Mouse (Mus musculus) lung, embryonic 15.5 days (tissue): ENCODE data around the gene Wfdc2. TPM values are rescaled to one million over a fixed set of nuclear protein-coding genes. Genes with fewer than 3 reads are reported as not detected.
A peak's percentile ranks its signal among the peaks of the same experiment; 100 is the strongest.

Experiments
- ATAC-seq: fragments of 200-750 bp; cut with Nextera tagmentation; 2 replicates; pipeline ENCODE4 v1.8.0; 2017; ENCODE audit warnings: moderate number of reproducible peaks, borderline replicate concordance; ENCODE audit not compliant: low FRiP score, low TSS enrichment; ENCODE audit errors: extremely low read depth
- H3K27ac ChIP-seq: fragments of 300-500 bp; sonication (generic); 2 replicates; pipeline ENCODE4 v1.5.1; 2015; ENCODE audit warnings: moderate library complexity, mild to moderate bottlenecking, inconsistent platforms
- H3K27me3 ChIP-seq: fragments of 300-500 bp; sonication (generic); 2 replicates; pipeline ENCODE4 v1.6.1; 2015; ENCODE audit warnings: inconsistent platforms
- H3K36me3 ChIP-seq: fragments of 300-500 bp; sonication (generic); 2 replicates; pipeline ENCODE4 v1.6.1; 2015; ENCODE audit warnings: inconsistent platforms
- H3K4me1 ChIP-seq: fragments of 300-500 bp; sonication (generic); 2 replicates; pipeline ENCODE4 v1.6.1; 2015; ENCODE audit warnings: inconsistent platforms
- H3K4me2 ChIP-seq: fragments of 300-500 bp; sonication (generic); 2 replicates; pipeline ENCODE4 v1.6.1; 2015; ENCODE audit warnings: inconsistent platforms, mild to moderate bottlenecking, moderate library complexity
- H3K4me3 ChIP-seq: fragments of 300-500 bp; sonication (generic); 2 replicates; pipeline ENCODE4 v1.5.1; 2015; ENCODE audit warnings: mild to moderate bottlenecking, inconsistent platforms
- H3K9ac ChIP-seq: fragments of 300-500 bp; sonication (generic); 2 replicates; pipeline ENCODE4 v1.6.1; 2015; ENCODE audit warnings: inconsistent platforms
- H3K9me3 ChIP-seq: fragments of 300-500 bp; sonication (generic); 2 replicates; pipeline ENCODE4 v1.6.1; 2016; ENCODE audit warnings: inconsistent platforms
- WGBS: fragments of 180-500 bp; shearing (Covaris S2); methylation state at CpG from one replicate; pipeline ENCODE4 v1.1.7; 2015; 5-methylcytosine and 5-hydroxymethylcytosine counted together
- polyA plus RNA-seq: library from polyadenylated mRNA; unstranded; fragments of >200 nt; fragmentation: Nextera tagmentation; extraction: Ambion mirVana; gene quantifications from 2 replicates; pipeline ENCODE4 v1.2.1, GENCODE M21; 2015

Gene Wfdc2
- polyA plus RNA-seq: 404 and 415 TPM in 2 replicates

DNA sequence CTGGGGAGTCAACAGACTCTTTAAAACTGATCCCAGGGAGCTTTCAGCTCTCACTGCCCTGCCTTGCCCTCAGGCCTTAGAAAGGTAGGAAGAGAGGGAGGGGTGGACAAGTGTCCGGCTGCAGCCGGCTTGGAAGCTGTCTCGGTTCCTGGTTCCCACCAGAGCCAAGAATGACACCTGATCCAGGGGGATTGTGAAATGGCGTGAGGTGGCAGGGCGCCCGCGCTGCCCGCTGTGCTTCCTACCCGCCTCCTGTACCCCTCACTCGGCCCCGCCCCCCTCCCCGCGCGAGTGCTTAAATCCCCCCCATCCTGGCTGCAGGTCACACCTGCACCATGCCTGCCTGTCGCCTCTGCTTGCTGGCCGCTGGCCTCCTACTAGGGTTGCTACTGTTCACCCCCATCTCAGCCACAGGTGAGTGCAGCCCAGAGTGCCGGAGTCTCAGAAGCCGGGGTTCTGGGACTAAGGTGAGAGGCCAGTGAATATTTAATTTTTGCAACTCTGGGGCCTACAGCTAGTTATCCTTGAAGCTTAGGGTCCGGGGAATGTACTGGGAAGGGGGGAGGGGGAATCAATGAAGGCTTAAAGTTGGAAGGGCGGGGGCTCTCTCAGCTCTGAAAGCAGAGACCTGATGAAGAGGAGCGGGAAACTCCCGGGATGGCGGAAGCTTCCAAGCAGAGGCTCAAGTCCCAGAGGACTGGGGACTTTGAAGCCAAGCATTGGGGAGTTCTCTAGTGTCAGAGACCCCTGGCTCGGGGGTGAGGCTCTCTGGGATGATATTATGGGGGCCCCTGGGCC is at the start of gene Wfdc2:
Gene Wfdc2, plus strand, starts transcription at position 23 of the 798 bp plus-strand sequence.
- 4% methylated on average over 24 of the region's 24 CpGs for WGBS
- Histone ChIP-seq H3K9me3 (no peaks in the 10 kb centered on the region), H3K4me2 (peak within 1 kb of the TSS; percentile 94), H3K27ac (peak within 1 kb of the TSS; percentile 74), H3K36me3 (peaks cover 16% of the 10 kb centered on the region; the same call in 1 of the 2 replicates), H3K9ac (peak within 1 kb of the TSS; percentile 62), H3K4me1 (peaks cover 26% of the 10 kb centered on the region), H3K27me3 (0 out of 2 replicates have a peak, but pooled peaks cover 5% of the 10 kb centered on the region), H3K4me3 (peak within 1 kb of the TSS; percentile 53)
- peak; percentile 58 for ATAC-seq

DNA sequence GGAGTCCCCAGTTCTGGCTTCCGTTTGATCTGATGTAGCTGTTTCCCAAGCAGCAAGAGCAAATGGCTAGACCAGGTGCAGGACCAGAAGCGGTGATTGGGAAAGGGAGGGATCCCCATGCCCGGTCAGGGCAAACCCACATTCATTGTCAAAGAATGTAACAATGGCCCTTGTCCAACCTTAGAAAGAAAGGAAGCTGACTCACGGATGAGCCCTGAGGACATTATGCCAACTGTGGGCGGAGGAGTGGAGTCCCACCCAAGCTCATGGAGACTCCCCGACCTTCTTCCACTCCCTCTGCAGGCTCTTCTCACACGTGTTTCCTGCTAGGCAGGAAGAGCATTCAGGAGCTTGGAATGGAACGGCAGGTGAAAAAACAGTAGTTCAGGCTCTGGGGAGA is 48.8 kb upstream of the Wfdc2 start:
- WGBS: 54% methylated on average over 8 of the region's 8 CpGs
- H3K4me2 ChIP-seq: no peak overlapping the region
- no peaks in the 10 kb centered on the region for H3K9me3 ChIP-seq
- peaks cover 2% of the 10 kb centered on the region; the same call in 1 of the 2 replicates for H3K36me3 ChIP-seq
- H3K4me3 ChIP-seq: no peak overlapping the region
- H3K4me1 ChIP-seq: 0 out of 2 replicates have a peak, but pooled peaks cover 14% of the 10 kb centered on the region
- no peak for ATAC-seq
- no peak overlapping the region for H3K9ac ChIP-seq
- H3K27ac ChIP-seq: no peak overlapping the region
- no peaks in the 10 kb centered on the region for H3K27me3 ChIP-seq

DNA sequence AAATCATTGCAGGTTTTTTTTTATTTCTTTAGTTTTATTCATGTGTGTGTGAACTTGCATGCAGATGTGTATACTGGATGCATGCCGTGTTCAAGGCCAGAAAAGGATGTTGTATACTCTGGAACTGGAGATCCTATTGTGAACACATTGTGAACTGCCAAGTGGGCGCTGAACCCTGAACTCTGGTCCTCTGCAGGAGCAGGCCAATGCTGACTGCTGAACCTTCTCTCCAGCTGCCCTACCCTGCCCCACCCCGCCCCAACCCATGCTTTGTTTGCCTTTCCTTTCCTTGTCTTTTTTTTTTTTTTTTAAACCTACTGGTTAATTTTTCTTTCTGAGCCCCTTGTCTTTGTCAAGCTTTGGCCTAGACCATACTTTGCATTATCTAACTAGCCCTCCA is 47.3 kb upstream of the Wfdc2 start:
- Histone ChIP-seq H3K4me2 (no peak overlapping the region), H3K4me3 (no peak overlapping the region), H3K27me3 (no peaks in the 10 kb centered on the region), H3K9ac (no peak overlapping the region), H3K9me3 (no peaks in the 10 kb centered on the region), H3K4me1 (0 out of 2 replicates have a peak, but pooled peaks cover 14% of the 10 kb centered on the region), H3K36me3 (no peaks in the 10 kb centered on the region), H3K27ac (no peak overlapping the region)
- 69% methylated on average over 3 of the region's 3 CpGs for WGBS
- ATAC-seq: no peak

- no peak for ATAC-seq
- H3K27me3 ChIP-seq: no peaks in the 10 kb centered on the region
- H3K4me2 ChIP-seq: no peak overlapping the region
- H3K9me3 ChIP-seq: no peaks in the 10 kb centered on the region
- 0 out of 2 replicates have a peak, but pooled peaks cover 16% of the 10 kb centered on the region for H3K4me1 ChIP-seq
- 76% methylated on average over 9 of the region's 9 CpGs for WGBS
- no peak overlapping the region for H3K27ac ChIP-seq
- no peaks in the 10 kb centered on the region for H3K36me3 ChIP-seq
- H3K9ac ChIP-seq: no peak overlapping the region
- no peak overlapping the region for H3K4me3 ChIP-seq
Observed at GRCm38 (mm10) chr2:164515897-164516296, 46.3 kb upstream of the Wfdc2 start.

GRCm38 (mm10) chr2:164516592-164516991 is 45.6 kb upstream of the Wfdc2 start:
- no peaks in the 10 kb centered on the region for H3K27me3 ChIP-seq
- H3K9ac ChIP-seq: no peak overlapping the region
- H3K27ac ChIP-seq: no peak overlapping the region
- ATAC-seq: no peak
- 0 out of 2 replicates have a peak, but pooled peaks cover 20% of the 10 kb centered on the region for H3K4me1 ChIP-seq
- WGBS: 73% methylated on average over 11 of the region's 11 CpGs
- no peak overlapping the region for H3K4me2 ChIP-seq
- no peaks in the 10 kb centered on the region for H3K36me3 ChIP-seq
- no peaks in the 10 kb centered on the region for H3K9me3 ChIP-seq
- no peak overlapping the region for H3K4me3 ChIP-seq

DNA sequence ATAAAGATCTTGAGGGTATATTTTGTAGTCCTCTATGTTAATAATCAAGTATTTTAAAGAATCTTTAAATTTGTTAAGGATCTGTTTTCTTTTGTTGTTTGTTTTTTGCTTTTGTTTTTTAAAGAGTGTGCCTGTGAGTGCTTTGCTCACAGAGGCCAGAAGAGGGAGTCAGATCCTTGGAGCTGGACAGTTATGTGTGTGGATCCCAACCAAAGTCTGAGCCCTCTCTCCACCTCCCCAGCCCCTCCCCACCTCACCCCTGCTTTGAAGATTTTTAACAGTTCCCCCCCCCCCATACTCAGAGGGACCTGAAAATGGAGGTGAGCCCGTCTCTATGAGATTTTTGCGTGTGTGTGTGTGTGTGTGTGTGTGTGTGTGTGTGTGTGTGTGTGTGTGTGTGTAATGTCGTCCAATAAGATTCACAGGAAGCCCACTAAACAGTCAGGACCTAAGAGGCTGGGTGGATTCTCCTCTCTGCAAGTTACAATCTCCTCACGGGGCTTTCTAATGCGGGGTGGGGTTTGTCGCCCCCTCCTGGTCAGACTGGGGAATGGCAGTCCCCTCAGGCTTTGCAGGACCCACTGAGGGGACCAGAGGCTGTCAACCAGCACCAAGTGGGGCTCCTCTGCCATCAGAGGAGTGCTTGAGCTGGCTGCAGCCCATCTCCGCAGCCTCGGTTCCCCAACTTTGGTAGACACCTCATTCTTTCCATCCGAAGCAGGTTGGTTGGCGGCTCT is 44.6 kb upstream of the Wfdc2 start:
- H3K4me1 ChIP-seq: 0 out of 2 replicates have a peak, but pooled peaks cover 17% of the 10 kb centered on the region
- H3K9ac ChIP-seq: no peak overlapping the region
- no peak overlapping the region for H3K27ac ChIP-seq
- H3K27me3 ChIP-seq: no peaks in the 10 kb centered on the region
- H3K4me2 ChIP-seq: no peak overlapping the region
- ATAC-seq: no peak
- WGBS: 33% methylated on average over 9 of the region's 10 CpGs
- no peaks in the 10 kb centered on the region for H3K36me3 ChIP-seq
- no peak overlapping the region for H3K4me3 ChIP-seq
- no peaks in the 10 kb centered on the region for H3K9me3 ChIP-seq

- 40% methylated on average over 11 of the region's 11 CpGs for WGBS
- ATAC-seq: no peak
- H3K9ac ChIP-seq: no peak overlapping the region
Observed at GRCm38 (mm10) chr2:164518266-164519170, 43.7 kb upstream of the Wfdc2 start.

DNA sequence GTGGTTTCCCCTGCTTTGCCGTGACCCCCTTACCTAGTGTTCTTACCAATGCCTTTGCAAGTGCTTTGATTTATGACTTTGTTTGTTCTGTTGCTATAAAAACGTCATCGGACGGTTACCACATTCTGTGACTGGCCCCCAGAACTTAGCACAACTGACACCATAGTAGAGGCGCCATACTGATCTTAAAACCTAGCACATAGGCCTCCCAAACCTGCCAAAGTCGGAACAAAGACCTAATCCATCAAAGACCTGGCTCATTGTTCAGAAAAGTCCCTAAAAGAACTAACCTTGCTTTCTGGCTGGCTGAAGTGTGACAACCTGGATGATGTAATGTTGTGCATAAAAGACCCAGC is 43.1 kb upstream of the Wfdc2 start:
- Histone ChIP-seq H3K9ac (no peak overlapping the region), H3K27ac (no peak overlapping the region), H3K4me3 (no peak overlapping the region), H3K4me2 (no peak overlapping the region), H3K9me3 (no peaks in the 10 kb centered on the region), H3K36me3 (no peaks in the 10 kb centered on the region), H3K4me1 (0 out of 2 replicates have a peak, but pooled peaks cover 17% of the 10 kb centered on the region), H3K27me3 (no peaks in the 10 kb centered on the region)
- WGBS: 65% methylated on average over 6 of the region's 6 CpGs
- ATAC-seq: no peak

More at GRCm38 (mm10) chr2:164518266-164519170, 43.7 kb upstream of the Wfdc2 start:
- Histone ChIP-seq H3K4me1 (0 out of 2 replicates have a peak, but pooled peaks cover 17% of the 10 kb centered on the region), H3K4me3 (no peak overlapping the region), H3K27ac (no peak overlapping the region), H3K4me2 (no peak overlapping the region), H3K9me3 (no peaks in the 10 kb centered on the region), H3K27me3 (no peaks in the 10 kb centered on the region), H3K36me3 (no peaks in the 10 kb centered on the region)

- Histone ChIP-seq H3K27ac (no peak overlapping the region), H3K36me3 (no peaks in the 10 kb centered on the region), H3K4me3 (no peak overlapping the region), H3K27me3 (no peaks in the 10 kb centered on the region), H3K9me3 (no peaks in the 10 kb centered on the region), H3K4me1 (0 out of 2 replicates have a peak, but pooled peaks cover 17% of the 10 kb centered on the region), H3K9ac (no peak overlapping the region), H3K4me2 (no peak overlapping the region)
- no peak for ATAC-seq
- 8% methylated on average over 3 of the region's 3 CpGs for WGBS
Observed at GRCm38 (mm10) chr2:164520782-164521181, 41.4 kb upstream of the Wfdc2 start.

DNA sequence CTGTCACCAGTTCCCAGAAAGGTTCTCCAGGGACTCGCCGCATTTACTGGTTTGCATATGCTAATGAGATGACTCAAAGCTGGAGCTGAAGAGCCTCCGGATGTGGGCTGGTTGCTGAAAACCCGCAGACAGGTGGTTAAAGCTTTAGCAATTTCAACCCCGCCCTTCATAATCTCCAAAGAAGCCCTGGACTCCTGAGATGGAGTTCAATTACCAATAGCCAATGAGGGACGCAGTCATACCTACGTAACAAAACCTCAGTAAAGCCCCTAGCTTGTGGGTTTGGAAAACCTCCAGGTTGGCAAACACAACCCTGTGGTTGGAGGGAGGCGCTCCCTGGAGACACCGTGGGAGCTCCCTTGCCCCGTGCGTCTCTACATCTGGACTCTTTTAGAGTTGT is 40.4 kb upstream of the Wfdc2 start:
- no peak overlapping the region for H3K4me3 ChIP-seq
- 18% methylated on average over 11 of the region's 11 CpGs for WGBS
- H3K36me3 ChIP-seq: no peaks in the 10 kb centered on the region

GRCm38 (mm10) chr2:164522280-164522679 is 39.9 kb upstream of the Wfdc2 start:
- Histone ChIP-seq H3K4me2 (peak overlapping the region; percentile 13), H3K9me3 (no peaks in the 10 kb centered on the region), H3K27ac (0 out of 2 replicates have a peak overlapping the region, but pooled peaks have one; percentile 1), H3K4me1 (0 out of 2 replicates have a peak, but pooled peaks cover 17% of the 10 kb centered on the region), H3K36me3 (no peaks in the 10 kb centered on the region), H3K4me3 (no peak overlapping the region), H3K9ac (no peak overlapping the region), H3K27me3 (no peaks in the 10 kb centered on the region)
- ATAC-seq: no peak
- WGBS: 30% methylated on average over 8 of the region's 8 CpGs

More for the DNA sequence above, 40.4 kb upstream of the Wfdc2 start:
- no peak for ATAC-seq
- Histone ChIP-seq H3K4me1 (0 out of 2 replicates have a peak, but pooled peaks cover 17% of the 10 kb centered on the region), H3K9me3 (no peaks in the 10 kb centered on the region), H3K9ac (no peak overlapping the region), H3K27me3 (no peaks in the 10 kb centered on the region), H3K27ac (0 out of 2 replicates have a peak overlapping the region, but pooled peaks have one; percentile 1), H3K4me2 (peak overlapping the region; percentile 17)
